Mouse (Mus musculus): ENCODE measurements around the gene Vsx1. TPM values are rescaled to one million over a fixed set of nuclear protein-coding genes. Genes with fewer than 3 reads are reported as not detected.

Vsx1 gene
- polyA plus RNA-seq, 1 experiment, result 0.57 TPM

- no peaks in the 10 kb centered on the region for H3K27me3 ChIP-seq (ENCODE audit: control insufficient read depth, insufficient read depth, low read length, poor library complexity, severe bottlenecking)
- H3K4me1 ChIP-seq (ENCODE audit: control insufficient read depth, insufficient read depth, low read length), result peaks cover 11% of the 10 kb centered on the region
- no peak overlapping the region for H3K9ac ChIP-seq (ENCODE audit: low read depth, poor library complexity, severe bottlenecking)
- H3K4me3 ChIP-seq (ENCODE audit: low read depth, low read length), result no peak overlapping the region
- H3K9me3 ChIP-seq (replicated peaks; ENCODE audit: control insufficient read depth, insufficient read depth, low read length, poor library complexity, severe bottlenecking), result no peaks in the 10 kb centered on the region
- no peak for TF ChIP-seq POLR2A (IDR thresholded peaks at IDR 0.05; ENCODE audit: insufficient read depth, low read length)
- no peak for TF ChIP-seq EP300 (IDR thresholded peaks at IDR 0.05; ENCODE audit: insufficient read depth, low read depth, low read length)
- TF ChIP-seq CTCF (IDR thresholded peaks at IDR 0.05; ENCODE audit: low read depth, low read length), result no peak
- H3K36me3 ChIP-seq (ENCODE audit: control insufficient read depth, insufficient read depth, low read length, poor library complexity, severe bottlenecking), result no peaks in the 10 kb centered on the region
- H3K27ac ChIP-seq (ENCODE audit: insufficient read depth, low read length), result no peak overlapping the region
Observed at GRCm38 (mm10) chr2:150646411-150647121, 42.6 kb downstream of the Vsx1 start.

GRCm38 (mm10) chr2:150645225-150645624, 43.9 kb downstream of the Vsx1 start:
- Histone ChIP-seq H3K27me3 (ENCODE audit: control insufficient read depth, insufficient read depth, low read length, poor library complexity, severe bottlenecking) (no peaks in the 10 kb centered on the region), H3K4me3 (ENCODE audit: low read depth, low read length) (no peak overlapping the region), H3K9ac (ENCODE audit: low read depth, poor library complexity, severe bottlenecking) (no peak overlapping the region), H3K27ac (ENCODE audit: insufficient read depth, low read length) (no peak overlapping the region), H3K4me1 (ENCODE audit: control insufficient read depth, insufficient read depth, low read length) (peaks cover 5% of the 10 kb centered on the region), H3K36me3 (ENCODE audit: control insufficient read depth, insufficient read depth, low read length, poor library complexity, severe bottlenecking) (no peaks in the 10 kb centered on the region), H3K9me3 (replicated peaks; ENCODE audit: control insufficient read depth, insufficient read depth, low read length, poor library complexity, severe bottlenecking) (no peaks in the 10 kb centered on the region)
- TF ChIP-seq CTCF (IDR thresholded peaks at IDR 0.05; ENCODE audit: low read depth, low read length), result no peak
- no peak for TF ChIP-seq POLR2A (IDR thresholded peaks at IDR 0.05; ENCODE audit: insufficient read depth, low read length)
- no peak for TF ChIP-seq EP300 (IDR thresholded peaks at IDR 0.05; ENCODE audit: insufficient read depth, low read depth, low read length)

- H3K27ac ChIP-seq (ENCODE audit: insufficient read depth, low read length), result no peak overlapping the region
- TF ChIP-seq CTCF (IDR thresholded peaks at IDR 0.05; ENCODE audit: low read depth, low read length) (no peak), EP300 (IDR thresholded peaks at IDR 0.05; ENCODE audit: insufficient read depth, low read depth, low read length) (no peak), POLR2A (IDR thresholded peaks at IDR 0.05; ENCODE audit: insufficient read depth, low read length) (no peak)
- H3K36me3 ChIP-seq (ENCODE audit: control insufficient read depth, insufficient read depth, low read length, poor library complexity, severe bottlenecking), result no peaks in the 10 kb centered on the region
- H3K9ac ChIP-seq (ENCODE audit: low read depth, poor library complexity, severe bottlenecking), result no peak overlapping the region
- H3K4me3 ChIP-seq (ENCODE audit: low read depth, low read length), result no peak overlapping the region
- no peaks in the 10 kb centered on the region for H3K27me3 ChIP-seq (ENCODE audit: control insufficient read depth, insufficient read depth, low read length, poor library complexity, severe bottlenecking)
- peaks cover 2% of the 10 kb centered on the region for H3K4me1 ChIP-seq (ENCODE audit: control insufficient read depth, insufficient read depth, low read length)
- H3K9me3 ChIP-seq (replicated peaks; ENCODE audit: control insufficient read depth, insufficient read depth, low read length, poor library complexity, severe bottlenecking), result no peaks in the 10 kb centered on the region
Observed at GRCm38 (mm10) chr2:150643726-150644415, 45.3 kb downstream of the Vsx1 start.

GRCm38 (mm10) chr2:150643166-150643565, 46.0 kb downstream of the Vsx1 start:
- no peak for TF ChIP-seq POLR2A (IDR thresholded peaks at IDR 0.05; ENCODE audit: insufficient read depth, low read length)
- TF ChIP-seq CTCF (IDR thresholded peaks at IDR 0.05; ENCODE audit: low read depth, low read length), result no peak
- no peak for TF ChIP-seq EP300 (IDR thresholded peaks at IDR 0.05; ENCODE audit: insufficient read depth, low read depth, low read length)
- Histone ChIP-seq H3K9ac (ENCODE audit: low read depth, poor library complexity, severe bottlenecking) (no peak overlapping the region), H3K27me3 (ENCODE audit: control insufficient read depth, insufficient read depth, low read length, poor library complexity, severe bottlenecking) (no peaks in the 10 kb centered on the region), H3K9me3 (replicated peaks; ENCODE audit: control insufficient read depth, insufficient read depth, low read length, poor library complexity, severe bottlenecking) (no peaks in the 10 kb centered on the region), H3K4me3 (ENCODE audit: low read depth, low read length) (no peak overlapping the region), H3K27ac (ENCODE audit: insufficient read depth, low read length) (no peak overlapping the region), H3K36me3 (ENCODE audit: control insufficient read depth, insufficient read depth, low read length, poor library complexity, severe bottlenecking) (no peaks in the 10 kb centered on the region), H3K4me1 (ENCODE audit: control insufficient read depth, insufficient read depth, low read length) (peaks cover 3% of the 10 kb centered on the region)

- H3K4me1 ChIP-seq (ENCODE audit: control insufficient read depth, insufficient read depth, low read length), result peaks cover 8% of the 10 kb centered on the region
- H3K9ac ChIP-seq (ENCODE audit: low read depth, poor library complexity, severe bottlenecking), result no peak overlapping the region
- H3K27me3 ChIP-seq (ENCODE audit: control insufficient read depth, insufficient read depth, low read length, poor library complexity, severe bottlenecking), result no peaks in the 10 kb centered on the region
- H3K4me3 ChIP-seq (ENCODE audit: low read depth, low read length), result no peak overlapping the region
- TF ChIP-seq EP300 (IDR thresholded peaks at IDR 0.05; ENCODE audit: insufficient read depth, low read depth, low read length) (no peak), CTCF (IDR thresholded peaks at IDR 0.05; ENCODE audit: low read depth, low read length) (no peak), POLR2A (IDR thresholded peaks at IDR 0.05; ENCODE audit: insufficient read depth, low read length) (no peak)
- H3K27ac ChIP-seq (ENCODE audit: insufficient read depth, low read length), result peak overlapping the region; percentile 27
- peaks cover 6% of the 10 kb centered on the region for H3K9me3 ChIP-seq (replicated peaks; ENCODE audit: control insufficient read depth, insufficient read depth, low read length, poor library complexity, severe bottlenecking)
- no peaks in the 10 kb centered on the region for H3K36me3 ChIP-seq (ENCODE audit: control insufficient read depth, insufficient read depth, low read length, poor library complexity, severe bottlenecking)
Observed at GRCm38 (mm10) chr2:150638370-150638733, 50.8 kb downstream of the Vsx1 start.

All from ES-Bruce4 (cell line).